Mouse (Mus musculus): ENCODE measurements around the gene Socs1.

GRCm38 (mm10) chr16:10784793-10785370 is 454 bp downstream of the Socs1 start:
- TF ChIP-seq POLR2A (IDR thresholded peaks at IDR 0.05; ENCODE audit: borderline replicate concordance, extremely low read depth, low read depth, low read length) (peak; percentile 44; the same call in 1 of the 2 replicates), CTCF (IDR thresholded peaks at IDR 0.05; ENCODE audit: insufficient read depth, low read length) (peak; percentile 48; the same call in 1 of the 2 replicates)

Measured in lung, adult 2 months (tissue).